Mouse (Mus musculus): ENCODE measurements around the gene Zfyve9.
"Not testable (repeated sequence)": the region's sequence is repeated elsewhere in the genome, so short reads cannot be mapped to it uniquely, and the experiment has no call there.

Gene Zfyve9

DNA sequence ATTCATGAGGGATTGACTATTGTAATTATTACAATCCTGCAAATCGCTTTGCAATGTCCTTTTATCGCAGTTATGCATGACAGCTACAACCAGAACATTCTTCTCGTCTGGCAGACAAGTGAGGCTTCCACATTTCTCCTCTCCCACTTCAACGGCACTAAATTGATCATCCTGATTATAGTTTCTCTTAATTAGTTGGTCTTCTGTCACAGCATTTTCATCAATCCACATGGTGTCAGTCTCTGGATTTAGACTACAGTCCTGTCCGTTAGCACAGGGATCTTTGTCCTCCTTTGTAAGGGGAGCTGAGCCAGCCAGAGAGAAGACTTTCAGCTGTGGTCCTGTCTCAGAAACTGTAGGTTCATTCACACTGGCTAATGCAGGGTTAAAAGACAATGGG, 61.2 kb downstream of the Zfyve9 start, which contains the start of gene 3110021N24Rik:
Gene 3110021N24Rik (plus strand): TSS at position 301 of the 400 bp plus-strand sequence.
- no peak for DNase-seq

DNA sequence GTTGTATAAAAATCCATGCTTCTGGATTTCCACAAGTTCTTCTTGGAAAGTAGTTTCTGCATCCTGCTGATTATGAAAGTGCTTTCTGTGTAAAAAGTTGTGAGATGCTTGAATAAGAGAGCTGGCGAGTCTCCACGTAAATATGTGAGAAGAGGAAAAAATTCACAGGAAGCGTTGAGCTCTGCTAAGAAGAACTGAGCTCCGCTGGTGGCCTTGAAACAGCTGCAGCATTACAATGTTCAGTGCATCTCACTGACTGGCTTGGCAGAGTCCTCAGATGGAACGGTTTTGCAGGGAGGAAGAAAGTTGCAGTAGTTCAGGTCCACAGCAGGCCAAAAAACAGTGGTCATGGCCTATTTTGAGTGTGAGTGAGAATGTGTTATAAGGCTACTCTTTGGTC, 72.4 kb downstream of the Zfyve9 start:
- DNase-seq = no peak

DNA sequence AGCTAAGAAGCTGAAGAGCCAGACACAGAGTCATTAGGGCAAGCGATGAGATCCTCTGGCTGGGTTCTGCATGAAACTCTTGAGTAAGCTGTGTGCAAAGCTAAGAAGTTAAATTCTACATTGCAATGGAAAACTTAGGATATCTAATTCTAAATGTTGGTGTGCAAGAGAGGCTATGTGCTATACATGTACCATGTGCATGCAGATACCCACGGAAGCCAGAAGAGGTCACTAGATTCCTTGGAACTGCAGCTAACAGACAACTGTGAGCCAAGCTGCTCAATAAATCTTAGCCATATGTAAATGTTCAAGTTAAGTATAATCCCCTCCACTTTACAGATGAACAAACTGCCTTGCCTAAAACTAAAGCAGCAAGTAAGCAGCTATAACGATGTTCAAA, 83.7 kb downstream of the Zfyve9 start:
- DNase-seq = peak; percentile 36 to 45

DNA sequence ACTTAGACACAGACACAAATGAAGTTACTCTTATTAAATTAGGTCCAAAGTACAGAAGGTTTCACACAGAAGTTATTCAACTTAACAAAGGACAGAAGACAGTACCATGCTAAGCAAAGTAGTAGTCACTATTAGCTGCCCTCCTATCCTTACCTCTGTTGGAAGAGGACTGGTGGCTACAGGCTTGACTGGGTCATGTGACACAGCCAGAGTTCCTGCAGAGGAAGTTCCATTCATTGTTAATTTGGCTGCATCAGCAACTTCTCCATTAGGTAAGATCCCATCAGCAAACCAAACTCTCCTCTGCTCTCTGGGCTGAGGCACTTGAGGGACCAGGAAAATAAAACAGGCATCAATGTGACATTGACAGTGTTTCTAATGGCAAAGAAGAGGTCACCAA, 89.1 kb downstream of the Zfyve9 start:
- DNase-seq = no peak

DNA sequence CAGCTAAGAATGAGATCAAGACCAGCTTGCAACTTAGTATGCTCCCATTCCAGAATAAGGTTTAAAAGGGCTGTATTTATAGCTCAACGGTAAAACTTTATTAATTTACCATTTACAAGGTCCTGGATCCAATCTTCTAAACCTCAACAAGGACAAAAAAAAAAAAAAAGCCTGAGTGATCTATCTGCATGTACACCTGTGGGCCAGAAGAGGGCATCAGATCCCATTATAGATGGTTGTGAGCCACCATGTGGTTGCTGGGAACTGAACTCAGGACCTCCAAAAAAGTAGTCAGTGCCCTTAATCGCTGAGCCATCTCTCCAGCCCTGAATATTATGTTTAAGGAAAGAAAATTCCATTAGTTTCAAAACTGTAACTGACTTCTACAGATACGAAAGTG, 90.1 kb downstream of the Zfyve9 start:
- no peak for DNase-seq

DNA sequence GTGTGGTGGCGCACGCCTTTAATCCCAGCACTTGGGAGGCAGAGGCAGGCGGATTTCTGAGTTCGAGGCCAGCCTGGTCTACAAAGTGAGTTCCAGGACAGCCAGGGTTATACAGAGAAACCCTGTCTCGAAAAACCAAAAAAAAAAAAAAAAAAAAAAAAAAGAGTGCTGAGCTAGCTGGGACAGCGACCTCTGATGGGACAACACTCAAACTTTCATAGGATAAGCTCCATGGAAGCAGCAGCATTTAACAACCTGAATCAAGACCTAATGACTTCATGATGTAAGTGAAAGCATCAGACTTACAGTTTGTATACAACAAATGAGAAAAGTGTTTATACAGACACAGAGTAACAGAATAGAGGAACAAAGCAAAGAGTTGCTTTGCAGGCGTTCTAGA, 93.5 kb downstream of the Zfyve9 start:
- DNase-seq = not testable (repeated sequence)

DNA sequence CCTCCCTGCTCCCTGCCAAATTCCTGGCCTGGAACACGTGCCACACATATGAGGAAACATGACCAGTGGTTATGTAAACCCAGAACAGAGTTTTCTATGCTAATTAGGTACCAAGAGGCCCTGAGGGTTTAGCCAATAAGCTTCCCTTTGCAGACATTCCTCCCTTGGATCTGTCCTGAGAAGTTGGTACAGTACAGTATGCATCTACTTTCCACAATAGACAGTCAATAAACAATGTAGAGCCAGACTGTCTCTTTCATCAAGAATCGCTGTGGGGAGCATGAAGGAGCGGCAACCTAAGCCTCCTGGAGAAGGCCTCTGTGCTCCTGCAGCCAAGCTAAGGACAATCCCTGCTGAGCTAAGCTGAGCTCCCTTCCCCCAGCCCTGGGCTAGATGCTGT, 94.4 kb downstream of the Zfyve9 start:
- no peak for DNase-seq

DNA sequence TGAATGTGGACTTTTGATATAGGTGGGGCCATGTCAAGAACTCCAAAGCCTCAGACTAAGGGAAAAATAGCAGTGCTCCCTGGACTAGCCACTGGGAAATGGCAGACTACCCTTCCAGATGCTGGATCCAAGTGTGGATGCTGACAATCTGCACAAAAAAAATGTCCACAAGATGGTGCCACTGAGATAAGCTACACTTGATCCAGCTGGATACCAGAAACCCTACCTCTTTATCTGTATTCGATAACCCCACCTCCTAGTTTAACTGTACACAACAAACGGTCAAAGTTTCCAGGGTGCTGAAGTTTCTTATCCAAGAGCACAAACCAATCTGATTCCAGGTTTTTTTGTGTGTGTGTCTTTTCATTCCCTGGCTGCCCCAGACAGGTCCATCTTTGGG, 116.2 kb downstream of the Zfyve9 start:
- peak; percentile 8 to 19 for DNase-seq

DNA sequence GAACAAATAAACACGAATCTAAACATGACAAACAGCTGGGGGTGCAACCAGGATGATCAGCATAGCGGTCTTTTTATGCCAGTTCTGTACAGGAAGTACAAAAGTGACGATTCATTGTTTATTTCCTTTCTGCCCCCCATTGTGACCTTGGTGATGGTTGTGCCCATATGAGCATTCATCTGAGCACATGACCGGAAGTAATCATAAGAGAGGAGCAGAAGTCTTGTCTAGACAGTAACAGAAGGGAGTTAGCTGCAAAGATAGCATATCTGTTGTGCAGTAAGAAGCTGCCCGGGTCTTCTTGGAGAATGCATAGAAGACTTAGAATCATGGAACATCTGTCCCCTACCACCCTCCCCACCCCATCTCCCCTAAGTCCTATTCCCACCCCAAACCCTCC, 141.8 kb downstream of the Zfyve9 start:
- no peak for DNase-seq

DNA sequence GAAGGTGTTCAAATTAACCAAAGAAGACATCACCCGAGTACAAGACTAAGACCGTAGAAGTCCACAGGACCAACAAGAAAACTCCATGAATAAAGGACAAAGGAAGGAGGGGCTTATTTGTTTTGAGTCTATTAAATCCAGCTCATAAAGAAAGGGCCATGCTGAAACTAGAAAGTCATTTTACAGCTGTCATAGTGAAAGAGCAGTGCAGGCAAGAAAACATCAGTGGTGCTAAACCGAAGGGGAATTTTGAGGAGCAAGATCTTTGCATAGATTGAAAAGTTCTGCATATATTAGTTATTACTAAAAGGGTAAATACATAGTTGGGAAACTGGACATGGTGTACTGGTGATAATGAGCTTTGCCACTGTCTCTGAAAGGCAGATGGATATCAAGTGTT, 142.9 kb downstream of the Zfyve9 start:
- DNase-seq = no peak

DNA sequence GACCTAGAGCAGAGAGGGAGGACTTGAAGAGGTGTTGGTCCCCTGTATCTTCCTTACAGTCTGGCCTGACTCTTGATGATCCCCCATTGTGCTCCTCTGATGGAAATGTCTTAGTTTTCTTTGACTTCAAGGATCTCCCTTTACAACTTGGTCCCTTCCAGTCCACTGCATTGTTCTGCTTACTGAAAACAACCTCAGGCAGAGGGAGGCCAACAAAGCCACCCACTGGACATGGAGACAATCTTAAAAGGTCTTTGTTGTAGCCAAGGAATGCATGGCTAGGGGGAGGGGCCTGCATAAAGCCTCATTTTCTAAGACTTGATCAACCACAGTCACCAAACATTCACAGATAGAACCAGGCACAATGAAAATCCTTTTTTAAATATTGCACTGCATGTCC, 145.5 kb downstream of the Zfyve9 start:
- no peak for DNase-seq

DNA sequence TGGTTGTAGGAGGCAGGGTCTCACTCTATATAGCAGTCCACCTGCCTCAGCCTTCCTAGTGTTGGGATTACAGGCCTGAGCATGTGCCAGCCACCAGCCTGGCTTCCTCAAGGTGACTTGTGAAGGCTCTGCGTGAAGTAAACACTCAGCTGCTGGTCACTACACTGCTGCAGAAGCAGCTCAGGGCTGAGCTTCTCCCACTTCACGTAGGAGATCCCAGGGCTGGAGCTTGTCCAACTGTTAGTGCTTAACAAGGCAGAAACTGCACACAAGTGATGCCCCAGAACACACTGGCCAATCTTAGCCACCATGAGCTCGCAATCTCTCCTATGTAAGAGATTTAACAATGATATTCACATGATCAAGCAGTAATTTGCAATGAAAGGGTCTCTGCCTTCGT, 145.9 kb downstream of the Zfyve9 start:
- DNase-seq = peak; percentile 36 to 54

DNA sequence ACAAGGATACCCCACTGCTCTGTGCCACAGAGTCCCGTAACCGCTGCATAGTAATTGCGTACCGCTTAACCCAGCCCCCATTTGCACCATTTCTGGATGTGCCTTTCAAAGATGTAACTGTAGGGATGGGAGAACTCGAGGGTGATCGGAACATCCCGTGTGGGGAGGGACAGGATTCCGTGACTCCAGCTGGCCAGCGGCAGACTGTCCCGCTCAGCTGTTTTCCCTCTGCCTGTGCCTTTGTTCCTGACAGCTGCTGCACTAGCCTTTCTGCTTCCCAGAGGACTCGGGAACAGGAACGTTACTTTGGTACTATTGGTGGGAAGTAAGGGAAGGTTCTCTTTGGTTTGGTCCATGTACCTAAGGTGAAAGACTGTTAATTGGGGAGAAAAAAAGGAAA, 146.9 kb downstream of the Zfyve9 start:
- DNase-seq = no peak

DNA sequence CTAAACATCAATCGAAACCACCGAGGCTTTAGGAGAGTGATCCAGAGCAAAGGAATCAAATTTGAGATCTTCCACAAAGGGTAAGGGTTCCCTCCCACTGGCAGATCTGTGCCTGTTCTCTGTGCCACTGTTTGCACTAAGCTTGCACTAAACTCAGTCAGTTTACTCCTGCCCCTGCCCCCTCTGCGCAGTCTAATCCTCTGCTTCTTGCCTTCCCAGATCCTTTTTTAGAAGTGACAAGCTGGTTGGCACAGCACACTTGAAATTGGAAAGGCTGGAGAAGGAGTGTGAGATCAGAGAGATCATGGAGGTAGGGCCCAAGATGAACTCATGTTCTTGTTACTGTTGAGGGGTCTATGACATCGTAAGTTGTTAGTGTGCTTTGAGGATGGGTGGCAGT, 149.0 kb downstream of the Zfyve9 start:
- no peak for DNase-seq

DNA sequence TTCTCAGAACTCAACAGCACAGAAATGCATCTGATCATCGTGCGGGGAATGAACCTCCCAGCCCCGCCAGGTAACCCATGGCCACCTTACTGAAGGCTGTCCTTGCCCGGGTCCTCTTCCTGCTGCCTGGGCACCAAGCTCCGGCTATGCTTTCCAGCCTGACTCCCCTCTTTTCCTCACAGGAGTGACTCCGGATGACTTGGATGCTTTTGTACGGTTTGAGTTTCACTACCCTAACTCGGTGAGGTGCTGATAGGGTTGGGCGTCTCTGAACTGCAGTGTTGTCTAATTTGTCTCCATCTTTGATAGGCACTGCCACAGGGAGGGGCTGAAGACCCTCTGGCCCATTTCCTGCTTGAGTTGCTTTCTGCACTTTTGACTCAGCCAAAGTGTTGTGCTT, 150.5 kb downstream of the Zfyve9 start:
- no peak for DNase-seq

DNA sequence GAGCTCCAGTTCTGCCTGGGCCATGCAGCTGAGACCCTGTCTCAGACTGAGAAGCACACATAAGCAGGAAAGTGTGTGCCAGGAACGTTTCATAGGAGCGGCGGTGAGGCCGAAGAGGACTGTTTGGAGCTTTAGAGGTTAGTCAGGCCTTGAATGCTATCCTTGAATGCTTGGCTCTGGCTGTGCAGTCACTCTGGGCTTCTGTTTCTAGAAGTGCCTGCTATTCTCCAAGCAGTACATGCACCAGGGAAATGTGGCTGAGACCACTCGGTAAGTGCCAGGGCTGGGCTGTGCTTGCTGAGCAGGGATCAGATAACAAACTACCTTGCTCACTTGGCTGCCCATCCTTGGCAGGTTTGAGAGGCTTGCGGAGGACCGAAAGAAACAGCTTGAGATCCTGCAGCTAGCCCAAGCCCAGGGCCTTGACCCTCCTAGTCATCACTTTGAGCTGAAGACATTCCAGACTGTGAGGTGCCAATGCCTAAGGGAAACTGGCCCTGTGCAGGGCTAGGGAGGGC, 151.2 kb downstream of the Zfyve9 start:
- no peak for DNase-seq

DNA sequence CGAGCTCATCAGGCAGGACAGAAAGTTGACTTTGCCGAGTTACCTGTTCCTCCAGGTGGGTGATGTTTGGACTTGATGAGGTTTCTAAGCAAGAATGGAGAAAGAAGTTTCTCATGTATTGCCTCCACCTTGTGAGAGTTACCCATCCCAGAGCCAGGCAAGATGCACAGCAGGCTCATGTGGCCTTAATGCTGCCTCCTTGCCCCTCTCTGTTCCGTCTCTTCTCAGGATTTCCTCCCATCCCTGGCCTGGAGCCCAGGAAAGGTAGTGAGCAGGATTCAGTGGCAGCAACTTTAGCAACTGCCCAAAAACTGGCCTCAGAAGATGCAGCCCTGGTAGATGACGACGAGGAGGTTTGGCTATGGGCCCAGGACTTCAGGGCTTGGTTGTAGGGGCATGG, 153.5 kb downstream of the Zfyve9 start:
- DNase-seq = no peak

DNA sequence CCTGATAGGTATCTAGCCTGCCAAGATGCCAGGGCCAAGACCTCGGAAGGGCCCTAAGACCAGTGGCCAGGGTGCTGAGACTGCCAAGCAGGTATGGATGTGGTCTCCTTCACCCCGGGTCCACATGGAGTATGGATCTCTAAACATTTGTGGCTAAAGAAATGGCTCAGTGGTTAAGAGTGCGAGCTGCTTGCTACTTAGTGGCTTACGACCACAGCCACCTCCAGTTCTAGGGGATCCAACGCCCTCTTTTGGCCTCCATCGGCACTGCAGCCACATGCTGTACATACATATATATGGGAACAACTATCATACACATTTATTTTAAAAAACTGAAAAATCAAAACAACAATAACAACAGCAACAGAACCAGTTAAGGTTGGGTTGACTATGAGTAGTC, 159.1 kb downstream of the Zfyve9 start:
- DNase-seq = peak in 1 of 2 experiments; percentile 43

DNA sequence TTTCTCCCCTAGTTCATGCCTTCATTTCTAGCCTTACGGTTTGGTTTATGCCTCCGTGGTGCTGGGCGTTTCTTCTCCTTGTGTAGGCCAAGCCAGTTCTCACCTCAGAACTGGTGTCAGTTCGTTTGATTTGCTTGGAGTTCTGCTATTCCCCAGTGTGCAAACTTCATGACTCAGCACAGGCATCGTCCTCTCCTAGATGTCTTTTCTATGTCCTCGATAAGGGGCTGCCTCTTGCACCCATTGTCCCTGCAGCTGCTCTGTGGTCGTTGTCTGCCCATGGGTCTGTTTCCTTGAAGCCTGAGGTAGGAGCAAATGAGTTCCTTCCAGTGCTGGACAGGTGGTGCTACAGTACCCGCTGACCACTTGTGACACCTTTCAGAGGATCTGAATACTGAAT, 160.1 kb downstream of the Zfyve9 start:
- DNase-seq = peak in 1 of 2 experiments; percentile 35

DNA sequence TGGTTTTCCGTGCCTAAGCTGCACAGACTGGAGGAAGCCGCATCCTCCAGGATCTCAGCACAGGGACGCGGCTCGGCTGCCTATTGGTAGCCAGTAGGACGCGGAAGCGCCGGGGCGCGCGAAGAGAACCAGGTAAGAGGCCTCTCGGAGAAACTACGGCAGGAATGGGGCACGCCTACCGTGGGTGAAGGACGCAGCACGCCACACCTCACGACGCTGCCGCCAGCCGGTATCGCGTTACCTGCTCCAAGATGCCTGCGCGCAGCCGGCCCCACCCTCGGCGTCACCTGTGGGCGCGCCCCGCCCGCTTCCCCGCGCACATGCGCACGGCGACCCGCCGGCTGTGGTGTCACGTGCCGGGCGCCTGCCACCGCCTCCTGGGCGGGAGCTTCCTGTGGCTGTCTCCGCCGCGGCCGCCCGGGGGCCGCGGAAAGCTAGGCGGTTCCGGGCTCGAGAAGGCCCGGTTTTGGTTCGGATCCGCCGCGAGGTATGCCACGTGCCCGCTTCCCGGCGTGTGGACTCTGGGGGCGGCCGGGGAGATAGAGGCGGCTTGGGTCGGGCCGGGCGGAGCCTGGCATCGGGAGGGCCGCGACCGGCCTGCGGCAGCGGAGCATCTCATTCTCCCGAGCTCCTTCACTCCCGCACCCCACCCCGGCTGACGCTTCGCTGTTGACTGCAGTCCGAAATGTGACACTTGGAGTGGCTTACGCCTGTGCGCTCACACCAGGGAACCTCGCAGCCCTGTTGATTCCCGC, 160.8 kb downstream of the Zfyve9 start, which contains the start of gene Cc2d1b:
Gene Cc2d1b (plus strand): TSS at position 354 of the 755 bp plus-strand sequence.
- peak; percentile 95 to 96 for DNase-seq

DNA sequence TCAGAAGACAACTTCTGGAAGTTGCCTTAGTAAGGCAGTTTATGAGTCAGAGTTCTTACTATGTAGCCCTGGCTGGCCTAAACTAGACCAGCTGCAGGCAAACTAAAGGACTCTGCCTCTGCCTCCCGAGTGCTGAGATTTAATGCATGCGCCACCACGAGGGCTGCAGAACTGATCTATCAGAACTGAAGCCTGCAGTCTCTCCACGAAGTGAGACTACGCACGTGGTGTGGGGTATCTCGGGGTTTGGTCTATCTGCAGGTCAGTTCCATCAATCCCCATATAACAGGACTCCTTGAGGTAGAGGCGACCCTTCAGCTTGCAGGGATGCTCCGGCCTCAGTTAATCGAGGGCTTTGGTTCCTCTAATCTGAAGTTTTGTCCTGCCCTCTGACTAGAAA, 161.4 kb downstream of the Zfyve9 start:
- DNase-seq = peak in 1 of 2 experiments; percentile 36

DNA sequence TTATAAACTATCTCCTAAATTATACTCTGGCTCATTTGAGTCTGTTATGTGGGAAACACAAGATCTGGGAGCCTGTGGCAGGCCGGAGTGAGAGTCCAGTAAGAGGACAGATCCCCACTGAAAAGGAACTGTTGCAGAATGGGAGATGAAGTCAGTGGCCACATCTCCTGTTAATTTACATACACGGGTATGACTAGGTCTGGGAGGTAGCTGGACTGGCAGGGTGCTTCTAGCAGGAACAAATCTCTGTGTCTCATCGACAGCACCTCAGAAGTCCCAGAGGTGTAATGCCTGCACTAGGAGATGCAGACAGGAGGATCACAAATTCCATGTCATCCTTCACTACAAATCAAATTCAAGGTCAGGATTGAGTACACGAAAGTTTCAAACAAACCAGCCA, 162.0 kb downstream of the Zfyve9 start:
- DNase-seq = no peak

DNA sequence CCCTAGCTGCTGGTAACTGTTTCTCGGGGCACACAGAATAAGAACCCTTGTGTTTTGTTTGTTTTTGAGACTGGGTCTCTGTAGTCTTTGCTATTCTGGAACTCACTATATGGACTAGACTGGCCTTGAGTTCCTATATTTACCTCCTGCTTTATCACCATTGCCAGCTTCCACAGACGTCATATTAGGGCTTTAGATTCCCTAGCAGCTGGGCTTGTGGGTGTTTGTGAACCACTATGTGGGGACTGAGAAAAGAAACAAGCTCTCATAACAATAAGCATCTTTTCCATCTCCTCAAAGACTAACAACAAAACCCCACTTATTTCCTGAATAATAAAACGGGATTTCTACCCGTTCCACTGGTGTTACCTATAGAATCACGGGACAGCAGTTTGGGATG, 169.7 kb downstream of the Zfyve9 start:
- no peak for DNase-seq

DNA sequence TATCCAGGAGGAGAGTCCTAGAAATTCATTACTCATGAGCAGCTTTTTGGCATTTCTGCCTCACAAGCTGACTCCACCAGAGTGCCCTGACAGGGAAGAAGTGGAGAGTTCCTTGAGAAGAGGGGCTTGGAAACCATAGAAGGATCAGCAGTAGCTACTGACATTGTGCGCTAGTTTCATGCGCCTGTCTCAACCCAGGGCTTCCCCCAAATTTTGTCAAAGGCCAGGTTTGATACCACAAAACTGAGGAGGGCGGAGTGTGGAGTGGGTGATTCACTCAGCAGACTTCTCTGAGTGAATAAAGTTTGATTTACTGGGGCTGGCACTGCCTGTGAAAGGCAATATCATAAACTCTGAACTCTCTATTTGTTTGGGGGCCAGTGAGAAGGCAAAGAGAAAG, 171.9 kb downstream of the Zfyve9 start:
- DNase-seq = no peak

DNA sequence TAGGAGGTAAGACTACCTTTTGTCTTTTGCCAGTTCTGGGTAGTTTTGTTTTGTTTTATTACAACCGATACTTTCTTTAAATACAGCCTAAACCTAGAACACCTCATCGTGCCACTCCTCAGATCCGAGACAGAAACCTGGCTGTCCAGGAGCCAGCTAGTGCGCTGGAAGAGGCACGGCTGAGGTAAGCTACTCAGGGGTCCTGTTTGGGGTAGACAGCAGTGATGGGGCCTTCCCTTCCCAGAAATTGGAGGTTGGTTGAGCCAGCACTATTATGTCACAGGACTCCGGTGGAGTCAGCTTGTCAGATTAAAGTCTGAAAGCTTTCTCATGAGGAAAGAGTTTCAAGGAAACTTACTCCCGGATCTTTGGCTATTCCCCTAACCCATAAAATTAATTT, 178.7 kb downstream of the Zfyve9 start:
- DNase-seq = no peak

Measured in cerebellum, postnatal 14 days (tissue).